Comparison of ENCODE assay signal across 8 mouse cellular contexts in genomic region chr13:92483852-92484463, GRCm38 (mm10). TPM values are rescaled to one million over a fixed set of nuclear protein-coding genes. Genes with fewer than 3 reads are reported as not detected.
A peak's percentile ranks its signal among the peaks of the same experiment; 100 is the strongest.
DNase-seq lines count a peak whose midpoint lies in the region; ATAC-seq and TF ChIP-seq lines count a peak whose summit lies in the region.

TSS of gene Fam151b (minus strand) at chr13:92484015.

- H3K9me3 ChIP-seq in CH12.LX (replicated peaks; ENCODE audit: low read length), result no peaks in the 10 kb centered on the region
- no peaks in the 10 kb centered on the region for H3K9me3 ChIP-seq in forebrain, embryonic 11.5 days (ENCODE audit: control insufficient read depth, low read length)
- no peaks in the 10 kb centered on the region for H3K9me3 ChIP-seq in heart, embryonic 15.5 days (replicated peaks)
- H3K9me3 ChIP-seq in liver, embryonic 12.5 days (replicated peaks), result no peaks in the 10 kb centered on the region

- H3K4me3 ChIP-seq in CH12.LX (replicated peaks in 1 of 3; ENCODE audit: low read depth in 2 of 3, low read length in 2 of 3, poor library complexity in 1 of 3), result peak within 1 kb of the TSS; percentile 37 to 54 (median 45)
- H3K4me3 ChIP-seq in forebrain, embryonic 11.5 days (ENCODE audit: low read depth, low read length), result peak within 1 kb of the TSS; percentile 26
- H3K4me3 ChIP-seq in heart, embryonic 15.5 days, result peak within 1 kb of the TSS; percentile 58
- H3K4me3 ChIP-seq in liver, embryonic 12.5 days, result peak within 1 kb of the TSS; percentile 59

- H3K36me3 ChIP-seq in CH12.LX (replicated peaks in 1 of 2; ENCODE audit: control insufficient read depth in 1 of 2, insufficient read depth in 1 of 2, low read length in 1 of 2), result peaks cover 0 to 10% of the 10 kb centered on the region in 2 experiments
- no peaks in the 10 kb centered on the region for H3K36me3 ChIP-seq in forebrain, embryonic 11.5 days (ENCODE audit: control insufficient read depth, insufficient read depth, low read length)
- no peaks in the 10 kb centered on the region; the same call in 1 of the 2 replicates for H3K36me3 ChIP-seq in heart, embryonic 15.5 days
- H3K36me3 ChIP-seq in liver, embryonic 12.5 days, result no peaks in the 10 kb centered on the region
- no peaks in the 10 kb centered on the region for H3K36me3 ChIP-seq in splenic B cell, adult 2 months (ENCODE audit: control insufficient read depth, insufficient read depth, low read length, poor library complexity, severe bottlenecking)

- no peaks in the 10 kb centered on the region for H3K79me2 ChIP-seq in CH12.LX (replicated peaks; ENCODE audit: control insufficient read depth, extremely low read depth, insufficient read depth, poor library complexity, severe bottlenecking)

- TF ChIP-seq CTCF in CH12.LX (conservative IDR thresholded peaks at IDR 0.05 in 1 of 2, IDR thresholded peaks at IDR 0.05 in 1 of 2; ENCODE audit: low read depth in 2 of 2, low read length in 2 of 2), result no peak

- peak; percentile 98 for DNase-seq in CH12.LX (ENCODE audit: extremely low read depth)
- DNase-seq in c-Kit-positive CD71-positive TER-119-positive erythroid progenitor cells, embryonic 14.5 days (ENCODE audit: low spot score), result peak; percentile 87
- peak; percentile 95 for DNase-seq in forebrain, embryonic 11.5 days (ENCODE audit: low spot score)
- DNase-seq in kidney, postnatal 14 days, result peak; percentile 96
- peak; percentile 95 for DNase-seq in naive thymus-derived CD4-positive, alpha-beta T cell, adult 2 months (ENCODE audit: low read depth)
- DNase-seq in splenic B cell, adult 2 months (ENCODE audit: low read depth, low spot score), result peak; percentile 97

- dilution Hi-C loops in CH12.LX (cut with MboI; ENCODE audit: extremely low pct_ligation_motif_present, extremely low pct_unique_long_range_greater_than_20kb, low sequenced_read_pairs), result no loop called here

- in situ Hi-C loops in CH12.LX (cut with MboI; ENCODE audit: low pct_ligation_motif_present, low pct_unique_long_range_greater_than_20kb, low sequenced_read_pairs), result loop anchor here (10.0 kb wide), 2 partner anchors 129 to 579 kb away; partner anchors contain the start of genes Dhfr and Msh3

- H3K9ac ChIP-seq in CH12.LX (ENCODE audit: insufficient read depth, low read depth), result peak within 1 kb of the TSS; percentile 45; the same call in 1 of the 2 replicates
- peak within 1 kb of the TSS; percentile 58 for H3K9ac ChIP-seq in forebrain, embryonic 11.5 days (ENCODE audit: low read length)
- H3K9ac ChIP-seq in heart, embryonic 15.5 days, result peak within 1 kb of the TSS; percentile 56
- peak within 1 kb of the TSS; percentile 47 for H3K9ac ChIP-seq in liver, embryonic 12.5 days

- H3K4me2 ChIP-seq in CH12.LX (ENCODE audit: insufficient read depth, low read depth, poor library complexity, severe bottlenecking), result peak within 1 kb of the TSS; percentile 18; the same call in 1 of the 2 replicates
- H3K4me2 ChIP-seq in forebrain, embryonic 11.5 days (ENCODE audit: low read depth, low read length, severe bottlenecking), result peak within 1 kb of the TSS; percentile 60
- H3K4me2 ChIP-seq in heart, embryonic 15.5 days, result peak within 1 kb of the TSS; percentile 85
- H3K4me2 ChIP-seq in liver, embryonic 12.5 days, result peak within 1 kb of the TSS; percentile 77

- no peak for TF ChIP-seq RAD21 in CH12.LX (IDR thresholded peaks at IDR 0.05; ENCODE audit: low read depth, low read length)

- no peaks in the 10 kb centered on the region for H3K27me3 ChIP-seq in CH12.LX (replicated peaks)
- H3K27me3 ChIP-seq in forebrain, embryonic 11.5 days (ENCODE audit: control insufficient read depth, insufficient read depth, low read length), result no peaks in the 10 kb centered on the region
- H3K27me3 ChIP-seq in heart, embryonic 15.5 days, result no peaks in the 10 kb centered on the region
- no peaks in the 10 kb centered on the region for H3K27me3 ChIP-seq in liver, embryonic 12.5 days (replicated peaks)
- H3K27me3 ChIP-seq in splenic B cell, adult 2 months (ENCODE audit: control insufficient read depth, insufficient read depth, low read length, poor library complexity, severe bottlenecking), result no peaks in the 10 kb centered on the region

- H3K27ac ChIP-seq in CH12.LX (ENCODE audit: insufficient read depth, low read depth), result no peak within 1 kb of the TSS
- H3K27ac ChIP-seq in forebrain, embryonic 11.5 days (ENCODE audit: low read depth, low read length), result no peak within 1 kb of the TSS
- H3K27ac ChIP-seq in heart, embryonic 15.5 days, result peak within 1 kb of the TSS; percentile 65
- peak within 1 kb of the TSS; percentile 34 for H3K27ac ChIP-seq in liver, embryonic 12.5 days

- TF ChIP-seq POLR2A in CH12.LX (IDR thresholded peaks at IDR 0.05; ENCODE audit: low read depth, low read length), result peak; percentile 92

- no peak for TF ChIP-seq EP300 in CH12.LX (IDR thresholded peaks at IDR 0.05; ENCODE audit: low read length)

- peak; percentile 100 for ATAC-seq in forebrain, embryonic 11.5 days (replicated peaks; ENCODE audit: low FRiP score)
- ATAC-seq in heart, embryonic 15.5 days (replicated peaks; ENCODE audit: insufficient number of reproducible peaks, insufficient read depth, low FRiP score, low read depth), result peak; percentile 97
- ATAC-seq in liver, embryonic 12.5 days, result peak; percentile 100

- WGBS in forebrain, embryonic 11.5 days, result 7% methylated on average over 19 of the region's 19 CpGs
- WGBS in heart, embryonic 15.5 days, result 6% methylated on average over 19 of the region's 19 CpGs
- WGBS in liver, embryonic 12.5 days (ENCODE audit: insufficient replicate concordance), result 4% methylated on average over 19 of the region's 19 CpGs

- peaks cover 2 to 9% of the 10 kb centered on the region in 2 experiments; a peak in 2 of 4 replicates for H3K4me1 ChIP-seq in CH12.LX (ENCODE audit: control insufficient read depth in 1 of 2, insufficient read depth in 2 of 2)
- H3K4me1 ChIP-seq in forebrain, embryonic 11.5 days (replicated peaks; ENCODE audit: control insufficient read depth, insufficient read depth, low read length), result no peaks in the 10 kb centered on the region
- H3K4me1 ChIP-seq in heart, embryonic 15.5 days (replicated peaks), result no peaks in the 10 kb centered on the region
- no peaks in the 10 kb centered on the region for H3K4me1 ChIP-seq in liver, embryonic 12.5 days

TF ChIP-seq in CH12.LX, 34 proteins besides CTCF, POLR2A, EP300 and RAD21 (continues in another document):
- TF ChIP-seq ZNF384 (IDR thresholded peaks at IDR 0.05; ENCODE audit: low read depth, low read length) (no peak), JUN (IDR thresholded peaks at IDR 0.05; ENCODE audit: insufficient read depth, low read depth, low read length) (no peak), POLR2AphosphoS2 (IDR thresholded peaks at IDR 0.05; ENCODE audit: low read depth, low read length) (0 out of 2 replicates have a peak, but pooled peaks have one; percentile 33), RCOR1 (conservative IDR thresholded peaks at IDR 0.05; ENCODE audit: low read depth, low read length) (no peak), MAZ (IDR thresholded peaks at IDR 0.05; ENCODE audit: low read depth, low read length) (no peak), ETS1 (conservative IDR thresholded peaks at IDR 0.05; ENCODE audit: low read depth, low read length) (0 out of 2 replicates have a peak, but pooled peaks have one; percentile 10), MEF2A (IDR thresholded peaks at IDR 0.05; ENCODE audit: borderline replicate concordance, low read depth, low read length) (peak; percentile 41; the same call in 1 of the 2 replicates), NELFE (IDR thresholded peaks at IDR 0.05; ENCODE audit: low read depth, low read length) (peak; percentile 91), IRF4 (IDR thresholded peaks at IDR 0.05; ENCODE audit: low read depth, low read length) (no peak), MXI1 (IDR thresholded peaks at IDR 0.05; ENCODE audit: low read depth, low read length) (peak; percentile 76), KAT2A (IDR thresholded peaks at IDR 0.05; ENCODE audit: insufficient replicate concordance, low read length) (0 out of 2 replicates have a peak, but pooled peaks have one; percentile 44), CHD1 (IDR thresholded peaks at IDR 0.05; ENCODE audit: low read depth, low read length) (no peak), TCF12 (IDR thresholded peaks at IDR 0.05; ENCODE audit: low read depth, low read length) (peak; percentile 56), BHLHE40 (IDR thresholded peaks at IDR 0.05; ENCODE audit: low read depth, low read length) (peak; percentile 72), ELF1 (IDR thresholded peaks at IDR 0.05; ENCODE audit: low read depth, low read length) (peak; percentile 96), MYC (IDR thresholded peaks at IDR 0.05; ENCODE audit: low read depth, low read length) (no peak), ZMIZ1 (IDR thresholded peaks at IDR 0.05; ENCODE audit: low read depth, low read length) (peak; percentile 47; the same call in 1 of the 2 replicates), E2F4 (IDR thresholded peaks at IDR 0.05; ENCODE audit: insufficient replicate concordance, low read depth, low read length) (no peak), JUND (conservative IDR thresholded peaks at IDR 0.05; ENCODE audit: low read depth, low read length) (no peak), ZC3H11A (IDR thresholded peaks at IDR 0.05; ENCODE audit: low read depth, low read length) (no peak), GABPA (IDR thresholded peaks at IDR 0.05; ENCODE audit: insufficient replicate concordance, low read depth, low read length) (no peak), CHD2 (IDR thresholded peaks at IDR 0.05; ENCODE audit: low read length) (no peak), SMC3 (IDR thresholded peaks at IDR 0.05; ENCODE audit: low read depth, low read length) (no peak), UBTF (IDR thresholded peaks at IDR 0.05; ENCODE audit: low read depth, low read length) (0 out of 2 replicates have a peak, but pooled peaks have one; percentile 28), MAFK (IDR thresholded peaks at IDR 0.05; ENCODE audit: insufficient replicate concordance, low read length) (no peak), TBP (conservative IDR thresholded peaks at IDR 0.05; ENCODE audit: low read depth, low read length) (peak; percentile 54), NRF1 (IDR thresholded peaks at IDR 0.05; ENCODE audit: low read depth, low read length) (peak; percentile 96), HCFC1 (IDR thresholded peaks at IDR 0.05; ENCODE audit: low read depth, low read length) (peak; percentile 79), USF2 (conservative IDR thresholded peaks at IDR 0.05; ENCODE audit: low read depth, low read length) (no peak), SIN3A (IDR thresholded peaks at IDR 0.05; ENCODE audit: low read length) (peak; percentile 81)

RNA-seq across cellular contexts. Expression of gene Fam151b, which starts in this region (rescaled TPM):
- total RNA-seq in CH12.LX (2012; rRNA removed) (3.1 and 3.7 TPM in 2 replicates), CH12.LX (2014; rRNA removed) (5.2 and 6.0 TPM in 2 replicates)
- 2.2 and 2.5 TPM in 2 replicates for polyA plus RNA-seq in CH12.LX (2012; ENCODE audit: insufficient read length, low read depth)
- not detected in 2 replicates for polyA plus RNA-seq in forebrain, embryonic 11.5 days (2014; fragmentation: Nextera tagmentation; extraction: Ambion mirVana)
- polyA plus RNA-seq in heart, embryonic 15.5 days (2015; fragmentation: Nextera tagmentation; extraction: Ambion mirVana), result 0.11 TPM in 1 of 2 replicates, not detected in the other
- 0.19 TPM in 1 of 2 replicates, not detected in the other for polyA plus RNA-seq in liver, embryonic 12.5 days (2016; fragmentation: Nextera tagmentation; extraction: Ambion mirVana)

Comparison
In these comparisons a context has a peak if more than half of its experiments do, and no peak if none do; other contexts are left out.
1. Peak in DNase-seq, ATAC-seq, H3K4me3 ChIP-seq, H3K9ac ChIP-seq and H3K4me2 ChIP-seq in forebrain, embryonic 11.5 days; RNA of the gene not detected or under 1 TPM.
2. Peak in ATAC-seq, H3K4me3 ChIP-seq, H3K27ac ChIP-seq, H3K9ac ChIP-seq and H3K4me2 ChIP-seq in heart, embryonic 15.5 days; RNA of the gene not detected or under 1 TPM.
3. Peak in ATAC-seq, H3K4me3 ChIP-seq, H3K27ac ChIP-seq, H3K9ac ChIP-seq and H3K4me2 ChIP-seq in liver, embryonic 12.5 days; RNA of the gene not detected or under 1 TPM.
4. H3K4me2 ChIP-seq: peak in every context shown above with its lines; median percentile 85 in heart, embryonic 15.5 days; 77 in liver, embryonic 12.5 days; 60 in forebrain, embryonic 11.5 days; 18 in CH12.LX.